Mouse (Mus musculus) stomach, embryonic 15.5 days (tissue): Measurements from ENCODE around the gene Tex9. TPM values are rescaled to one million over a fixed set of nuclear protein-coding genes. Genes with fewer than 3 reads are reported as not detected.
"Not testable (repeated sequence)": the region's sequence is repeated elsewhere in the genome, so short reads cannot be mapped to it uniquely, and the experiment has no call there.

Experiments
- ATAC-seq: fragments of 200-750 bp; cut with Nextera tagmentation; 2 replicates; pipeline ENCODE4 v1.8.0; 2017; ENCODE audit warnings: low read depth, moderate number of reproducible peaks, moderate TSS enrichment; ENCODE audit not compliant: insufficient read depth, low FRiP score
- H3K27ac ChIP-seq: fragments of 300-500 bp; sonication (generic); 2 replicates; pipeline ENCODE4 v1.5.1; 2015; ENCODE audit warnings: mild to moderate bottlenecking, inconsistent platforms
- H3K27me3 ChIP-seq: fragments of 300-500 bp; sonication (generic); replicated peaks from 2 replicates; pipeline ENCODE4 v1.6.1; 2015; ENCODE audit warnings: inconsistent platforms
- H3K36me3 ChIP-seq: fragments of 300-500 bp; sonication (generic); 2 replicates; pipeline ENCODE4 v1.6.1; 2015; ENCODE audit warnings: inconsistent platforms
- H3K4me1 ChIP-seq: fragments of 300-500 bp; sonication (generic); 2 replicates; pipeline ENCODE4 v1.6.1; 2015; ENCODE audit warnings: inconsistent platforms
- H3K4me2 ChIP-seq: fragments of 300-500 bp; sonication (generic); 2 replicates; pipeline ENCODE4 v1.6.1; 2015; ENCODE audit warnings: mild to moderate bottlenecking, inconsistent platforms
- H3K4me3 ChIP-seq: fragments of 300-500 bp; sonication (generic); replicated peaks from 2 replicates; pipeline ENCODE4 v1.5.1; 2015; ENCODE audit warnings: inconsistent platforms
- H3K9ac ChIP-seq: fragments of 300-500 bp; sonication (generic); 2 replicates; pipeline ENCODE4 v1.6.1; 2015; ENCODE audit warnings: inconsistent platforms
- H3K9me3 ChIP-seq: fragments of 300-500 bp; sonication (generic); 2 replicates; pipeline ENCODE4 v1.6.1; 2016; ENCODE audit warnings: inconsistent platforms
- WGBS: fragments of 180-500 bp; shearing (Covaris S2); methylation state at CpG from one replicate; pipeline ENCODE4 v1.1.7; 2015; 5-methylcytosine and 5-hydroxymethylcytosine counted together
- polyA plus RNA-seq: library from polyadenylated mRNA; unstranded; fragments of >200 nt; fragmentation: Nextera tagmentation; extraction: Ambion mirVana; gene quantifications from 2 replicates; pipeline ENCODE4 v1.2.1, GENCODE M21; 2015

Gene Tex9
- polyA plus RNA-seq, 1 experiment from 2014 or later: 23.3 TPM

- no peak for ATAC-seq
- WGBS: 90% methylated on average over 9 of the region's 9 CpGs
- 0 out of 2 replicates have a peak, but pooled peaks cover 3% of the 10 kb centered on the region for H3K36me3 ChIP-seq
These were observed 16.5 kb downstream of the Tex9 start for GRCm38 (mm10) chr9:72475511-72475910.

GRCm38 (mm10) chr9:72469851-72470250 is 22.2 kb downstream of the Tex9 start:
- no peak for ATAC-seq
- Histone ChIP-seq H3K4me3 (no peak overlapping the region), H3K4me1 (no peaks in the 10 kb centered on the region), H3K27me3 (no peaks in the 10 kb centered on the region), H3K9me3 (no peaks in the 10 kb centered on the region), H3K9ac (no peak overlapping the region), H3K36me3 (0 out of 2 replicates have a peak, but pooled peaks cover 3% of the 10 kb centered on the region), H3K4me2 (no peak overlapping the region), H3K27ac (no peak overlapping the region)
- WGBS: 83% methylated on average over 1 of the region's 1 CpGs

More at GRCm38 (mm10) chr9:72475511-72475910, 16.5 kb downstream of the Tex9 start:
- no peak overlapping the region for H3K9ac ChIP-seq
- H3K9me3 ChIP-seq: no peaks in the 10 kb centered on the region
- H3K4me3 ChIP-seq: no peak overlapping the region
- no peak overlapping the region for H3K4me2 ChIP-seq
- no peak overlapping the region for H3K27ac ChIP-seq
- H3K4me1 ChIP-seq: no peaks in the 10 kb centered on the region
- no peaks in the 10 kb centered on the region for H3K27me3 ChIP-seq

GRCm38 (mm10) chr9:72468616-72469015 is 23.4 kb downstream of the Tex9 start:
- Histone ChIP-seq H3K27me3 (no peaks in the 10 kb centered on the region), H3K4me3 (no peak overlapping the region), H3K27ac (no peak overlapping the region), H3K36me3 (0 out of 2 replicates have a peak, but pooled peaks cover 3% of the 10 kb centered on the region), H3K4me2 (no peak overlapping the region), H3K9me3 (no peaks in the 10 kb centered on the region), H3K9ac (no peak overlapping the region), H3K4me1 (no peaks in the 10 kb centered on the region)
- WGBS: 90% methylated on average over 10 of the region's 10 CpGs
- ATAC-seq: no peak

GRCm38 (mm10) chr9:72467551-72468407 is 24.2 kb downstream of the Tex9 start:
- Histone ChIP-seq H3K27ac (no peak overlapping the region), H3K4me1 (no peaks in the 10 kb centered on the region), H3K27me3 (no peaks in the 10 kb centered on the region), H3K4me3 (no peak overlapping the region), H3K9me3 (no peaks in the 10 kb centered on the region), H3K4me2 (no peak overlapping the region), H3K9ac (no peak overlapping the region), H3K36me3 (0 out of 2 replicates have a peak, but pooled peaks cover 3% of the 10 kb centered on the region)
- 53% methylated on average over 11 of the region's 11 CpGs for WGBS
- no peak for ATAC-seq

- Histone ChIP-seq H3K4me3 (no peak overlapping the region), H3K27me3 (no peaks in the 10 kb centered on the region), H3K9ac (no peak overlapping the region), H3K27ac (no peak overlapping the region), H3K9me3 (no peaks in the 10 kb centered on the region), H3K36me3 (no peaks in the 10 kb centered on the region), H3K4me1 (no peaks in the 10 kb centered on the region), H3K4me2 (no peak overlapping the region)
- no peak for ATAC-seq
- 72% methylated on average over 4 of the region's 4 CpGs for WGBS
These were observed 26.2 kb downstream of the Tex9 start for GRCm38 (mm10) chr9:72465754-72466181.

GRCm38 (mm10) chr9:72464806-72465205 is 27.2 kb downstream of the Tex9 start:
- WGBS: 96% methylated on average over 1 of the region's 1 CpGs
- Histone ChIP-seq H3K9me3 (no peaks in the 10 kb centered on the region), H3K27me3 (no peaks in the 10 kb centered on the region), H3K9ac (no peak overlapping the region), H3K4me2 (no peak overlapping the region), H3K27ac (no peak overlapping the region), H3K4me3 (no peak overlapping the region), H3K4me1 (no peaks in the 10 kb centered on the region), H3K36me3 (no peaks in the 10 kb centered on the region)
- ATAC-seq: no peak

- no peak overlapping the region for H3K4me2 ChIP-seq
- no peak overlapping the region for H3K4me3 ChIP-seq
- 91% methylated on average over 2 of the region's 2 CpGs for WGBS
- no peaks in the 10 kb centered on the region for H3K27me3 ChIP-seq
- no peak overlapping the region for H3K9ac ChIP-seq
- no peaks in the 10 kb centered on the region for H3K9me3 ChIP-seq
- H3K27ac ChIP-seq: no peak overlapping the region
- no peak for ATAC-seq
- no peaks in the 10 kb centered on the region for H3K4me1 ChIP-seq
- no peaks in the 10 kb centered on the region for H3K36me3 ChIP-seq
These were observed 29.6 kb downstream of the Tex9 start for GRCm38 (mm10) chr9:72462427-72462826.

- no peak for ATAC-seq
- Histone ChIP-seq H3K4me1 (no peaks in the 10 kb centered on the region), H3K27ac (no peak overlapping the region), H3K9me3 (no peaks in the 10 kb centered on the region), H3K36me3 (no peaks in the 10 kb centered on the region), H3K4me3 (no peak overlapping the region), H3K4me2 (no peak overlapping the region), H3K27me3 (no peaks in the 10 kb centered on the region), H3K9ac (no peak overlapping the region)
- WGBS: 76% methylated on average over 3 of the region's 3 CpGs
These were observed 31.2 kb downstream of the Tex9 start for GRCm38 (mm10) chr9:72460767-72461166.

GRCm38 (mm10) chr9:72459703-72460102 is 32.3 kb downstream of the Tex9 start:
- no peak overlapping the region for H3K27ac ChIP-seq
- H3K9ac ChIP-seq: no peak overlapping the region
- H3K4me2 ChIP-seq: no peak overlapping the region
- no peaks in the 10 kb centered on the region for H3K36me3 ChIP-seq
- no peaks in the 10 kb centered on the region for H3K4me1 ChIP-seq
- H3K4me3 ChIP-seq: no peak overlapping the region
- H3K27me3 ChIP-seq: no peaks in the 10 kb centered on the region
- no peak for ATAC-seq
- 88% methylated on average over 3 of the region's 3 CpGs for WGBS
- no peaks in the 10 kb centered on the region for H3K9me3 ChIP-seq

- no peak overlapping the region for H3K9ac ChIP-seq
- WGBS: 20% methylated on average over 5 of the region's 5 CpGs
- no peaks in the 10 kb centered on the region for H3K27me3 ChIP-seq
- H3K27ac ChIP-seq: no peak overlapping the region
- H3K4me1 ChIP-seq: no peaks in the 10 kb centered on the region
- H3K36me3 ChIP-seq: no peaks in the 10 kb centered on the region
- ATAC-seq: no peak
- no peak overlapping the region for H3K4me3 ChIP-seq
- H3K9me3 ChIP-seq: no peaks in the 10 kb centered on the region
- no peak overlapping the region for H3K4me2 ChIP-seq
These were observed 33.8 kb downstream of the Tex9 start for GRCm38 (mm10) chr9:72458233-72458632.

GRCm38 (mm10) chr9:72456374-72456773 is 35.6 kb downstream of the Tex9 start:
- Histone ChIP-seq H3K4me1 (no peaks in the 10 kb centered on the region), H3K4me2 (no peak overlapping the region), H3K9me3 (no peaks in the 10 kb centered on the region), H3K4me3 (no peak overlapping the region), H3K27me3 (no peaks in the 10 kb centered on the region), H3K36me3 (0 out of 2 replicates have a peak, but pooled peaks cover 7% of the 10 kb centered on the region), H3K27ac (no peak overlapping the region), H3K9ac (no peak overlapping the region)
- WGBS: 26% methylated on average over 1 of the region's 1 CpGs
- ATAC-seq: no peak

GRCm38 (mm10) chr9:72454281-72454680 is 37.7 kb downstream of the Tex9 start:
- not testable (repeated sequence) for H3K4me3 ChIP-seq, H3K4me1 ChIP-seq, H3K9ac ChIP-seq, H3K27me3 ChIP-seq, H3K9me3 ChIP-seq, ATAC-seq, H3K36me3 ChIP-seq, H3K4me2 ChIP-seq, H3K27ac ChIP-seq
